Mouse (Mus musculus): ENCODE measurements around the gene Gm28043. TPM values are rescaled to one million over a fixed set of nuclear protein-coding genes. Genes with fewer than 3 reads are reported as not detected.
A peak's percentile ranks its signal among the peaks of the same experiment; 100 is the strongest.
"Not testable (repeated sequence)": the region's sequence is repeated elsewhere in the genome, so short reads cannot be mapped to it uniquely, and the experiment has no call there.

Gm28043 gene
- total RNA-seq (2021): 1 to 10 TPM in 1 of 2 experiments, under 1 TPM in 1; 0.96 to 1.8 TPM
- long read RNA-seq, experiment 1, partial matches to known transcripts: 10 of 21 reads
- long read RNA-seq, experiment 1, other reads (novel, unspliced or antisense): 11 of 21 reads
- long read RNA-seq, experiment 2, partial matches to known transcripts: 0 of 4 reads
- long read RNA-seq, experiment 2, other reads (novel, unspliced or antisense): 4 of 4 reads

DNA sequence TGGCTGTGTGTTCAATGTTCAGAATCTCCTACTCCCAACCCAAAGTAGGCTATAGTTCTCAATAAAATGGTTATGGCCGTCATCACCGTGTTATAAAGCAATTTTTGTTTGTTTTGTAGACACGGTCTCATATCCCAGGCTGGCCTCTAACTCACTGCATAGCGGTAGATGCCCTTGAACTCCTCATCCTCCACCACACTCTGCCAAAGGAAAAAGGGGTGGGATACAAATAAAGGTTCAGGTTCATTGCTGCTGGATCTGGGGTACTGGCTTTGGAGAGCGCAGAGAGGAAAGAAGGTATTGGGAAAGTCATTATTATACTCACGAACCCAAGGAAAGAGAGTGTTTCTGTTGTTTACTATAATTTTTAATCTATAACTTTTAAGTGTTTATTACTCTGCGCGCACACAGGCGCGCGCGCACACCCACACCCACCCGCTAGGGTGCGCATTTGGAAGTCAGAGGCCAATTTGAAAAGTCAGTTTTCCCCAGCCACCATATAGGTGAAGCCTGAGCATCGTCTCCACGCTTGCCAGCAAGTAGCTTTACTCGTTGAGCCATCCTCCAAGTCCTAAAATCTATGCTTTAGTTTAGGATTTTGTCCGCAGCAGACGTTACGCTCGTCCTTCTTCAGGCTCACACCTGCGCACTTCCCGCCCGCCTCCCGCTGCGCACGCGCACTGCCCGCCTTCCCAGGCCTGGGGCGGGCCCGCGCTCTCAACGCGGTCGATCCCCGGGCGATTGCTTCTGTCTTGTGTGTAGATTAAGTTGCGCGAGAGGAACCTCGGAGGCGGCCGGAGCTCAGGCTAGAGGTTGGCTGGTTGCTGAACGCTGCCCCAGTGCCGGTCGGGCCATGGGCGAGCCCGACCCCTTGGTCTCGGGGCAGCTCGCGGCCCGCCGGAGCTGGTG lies at the start of gene Gm28043, which contains the start of gene Rnf8:
Gene Gm28043, plus strand, starts transcription at position 762 of the 909 bp plus-strand sequence.
Gene Rnf8, plus strand, starts transcription at position 676 of the 909 bp plus-strand sequence.
- peak; percentile 95 for DNase-seq

- DNase-seq: no peak
Measured at GRCm38 (mm10) chr17:29565521-29565920, 49.2 kb upstream of the Gm28043 start.

- DNase-seq: no peak
Measured at GRCm38 (mm10) chr17:29568435-29568834, 46.2 kb upstream of the Gm28043 start.

- no peak for DNase-seq
Measured at GRCm38 (mm10) chr17:29569831-29570230, 44.8 kb upstream of the Gm28043 start.

DNA sequence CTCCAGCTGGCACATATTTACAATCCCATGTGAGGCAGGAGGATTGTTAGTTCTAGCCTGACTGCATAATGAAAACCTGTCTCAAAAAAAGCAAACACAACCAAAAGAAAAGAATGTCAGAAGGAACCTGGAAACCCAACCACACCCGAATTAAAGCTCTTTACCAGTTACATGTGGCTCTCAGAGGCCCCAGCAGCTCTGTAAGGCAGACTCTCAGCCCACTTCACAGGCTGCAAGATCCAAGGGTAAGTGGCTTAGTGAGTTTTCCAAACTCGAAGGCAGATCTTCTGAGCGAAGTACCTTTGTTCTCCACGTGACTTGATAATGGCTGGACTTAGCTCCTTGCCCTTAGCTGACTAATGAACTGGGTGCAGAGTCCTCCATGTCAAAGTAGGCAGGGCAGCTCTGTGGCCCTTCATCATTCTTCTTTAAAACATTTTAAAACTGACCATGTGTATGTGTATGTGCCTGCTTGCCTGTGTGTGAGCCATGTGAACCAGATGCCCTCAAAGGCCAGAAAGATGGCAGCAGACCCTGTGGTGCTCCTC lies 35.0 kb upstream of the Gm28043 start:
- no peak for DNase-seq

DNA sequence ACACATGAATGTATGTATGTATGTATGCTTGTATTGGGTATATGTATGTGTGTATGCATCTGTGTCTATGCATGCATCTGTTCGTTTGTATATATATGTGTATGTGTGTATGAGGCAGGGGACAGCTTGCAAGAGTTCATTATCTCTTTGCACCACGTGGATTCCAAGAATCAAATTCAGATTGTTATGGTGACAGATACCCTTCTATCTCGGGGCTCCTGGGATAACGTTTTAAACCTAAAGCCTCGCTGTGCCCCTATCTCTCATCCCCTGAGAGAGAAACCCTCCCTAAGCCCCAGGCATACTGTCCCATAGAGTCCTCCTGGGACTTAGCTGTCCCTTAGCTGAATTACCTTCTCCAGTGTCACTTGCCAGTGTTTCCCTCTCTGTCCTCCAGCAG lies 31.1 kb upstream of the Gm28043 start:
- no peak for DNase-seq

- DNase-seq: no peak
Measured at GRCm38 (mm10) chr17:29584306-29584705, 30.4 kb upstream of the Gm28043 start.

GRCm38 (mm10) chr17:29584737-29585136 lies 29.9 kb upstream of the Gm28043 start:
- DNase-seq: no peak

- DNase-seq: no peak
Measured at GRCm38 (mm10) chr17:29585446-29585845, 29.2 kb upstream of the Gm28043 start.

GRCm38 (mm10) chr17:29586921-29587320 lies 27.8 kb upstream of the Gm28043 start:
- DNase-seq: no peak

DNA sequence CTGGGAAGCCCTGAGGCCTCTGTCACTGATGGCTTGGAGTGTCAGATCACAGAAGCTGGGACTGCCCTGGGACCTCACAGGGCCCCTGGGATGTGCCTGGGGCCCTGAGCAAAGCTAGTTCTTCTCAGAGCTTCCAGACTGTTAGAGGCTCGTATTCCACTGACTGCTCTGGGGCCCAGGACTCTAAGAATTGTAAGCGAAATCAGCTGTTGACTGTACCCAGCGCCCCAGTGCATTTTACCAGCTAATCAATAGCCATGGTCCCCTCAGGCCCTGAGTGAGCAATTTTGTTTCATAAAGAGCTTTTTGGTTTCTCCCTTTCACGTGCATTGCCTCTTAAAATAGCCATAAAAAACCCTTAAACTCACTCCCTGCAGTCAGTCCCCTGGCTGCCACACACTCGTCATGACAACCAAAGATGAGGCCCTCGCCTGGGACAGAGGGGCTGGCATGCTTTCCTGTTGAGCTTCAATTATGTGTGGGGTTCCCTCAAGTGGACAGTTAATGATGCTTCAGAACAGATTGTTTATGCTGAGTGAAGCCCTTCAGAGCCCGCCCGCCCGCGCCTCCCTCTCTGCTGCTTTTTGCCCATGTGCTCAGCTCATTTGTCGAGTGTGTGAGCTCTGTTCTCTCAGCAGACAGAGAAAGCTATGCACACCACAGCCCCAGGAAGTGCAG lies 25.3 kb upstream of the Gm28043 start:
- DNase-seq: no peak

DNA sequence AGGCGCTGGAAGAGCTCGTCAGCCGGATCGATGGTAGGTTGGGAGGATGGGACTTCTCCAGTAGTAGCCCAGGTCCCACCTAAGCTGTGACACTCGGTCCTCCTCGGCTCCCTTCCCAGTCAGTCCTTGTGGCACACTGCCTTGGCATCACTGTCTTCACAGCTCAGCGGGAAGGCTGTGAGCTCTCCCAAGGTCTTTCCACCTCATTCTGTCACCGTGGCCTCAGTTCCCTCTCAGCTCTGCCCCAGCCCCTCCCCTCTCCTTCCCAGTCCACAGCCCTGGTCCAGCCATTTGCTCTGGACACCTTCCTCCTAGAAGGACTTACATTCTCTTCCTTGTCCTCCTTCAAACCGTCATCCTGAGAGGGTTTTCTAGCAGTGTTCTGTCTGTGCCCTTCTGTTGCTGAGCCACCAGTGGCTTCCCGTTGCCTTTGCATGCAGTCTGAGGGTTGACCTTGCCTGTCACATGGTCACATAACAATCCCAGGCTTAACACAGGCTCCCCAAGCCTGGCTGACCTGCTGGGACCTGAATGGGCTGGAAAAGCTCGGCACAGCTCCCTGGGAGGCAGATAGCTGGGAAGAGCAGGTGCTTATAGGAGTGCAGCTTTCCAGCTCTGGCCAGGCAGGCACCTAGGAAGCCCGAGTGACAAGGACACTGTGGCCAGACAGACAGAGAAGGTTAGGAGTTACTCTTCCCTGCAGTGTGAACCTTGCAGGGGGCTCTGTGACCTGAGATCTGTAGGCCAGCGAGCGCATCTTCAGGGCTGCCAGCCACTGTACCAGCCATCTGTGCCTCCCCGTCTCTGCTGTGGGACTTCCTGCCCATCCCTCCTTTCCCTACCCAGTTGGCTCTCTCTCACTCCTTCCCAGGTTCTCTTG lies 18.5 kb upstream of the Gm28043 start:
- DNase-seq: no peak

DNA sequence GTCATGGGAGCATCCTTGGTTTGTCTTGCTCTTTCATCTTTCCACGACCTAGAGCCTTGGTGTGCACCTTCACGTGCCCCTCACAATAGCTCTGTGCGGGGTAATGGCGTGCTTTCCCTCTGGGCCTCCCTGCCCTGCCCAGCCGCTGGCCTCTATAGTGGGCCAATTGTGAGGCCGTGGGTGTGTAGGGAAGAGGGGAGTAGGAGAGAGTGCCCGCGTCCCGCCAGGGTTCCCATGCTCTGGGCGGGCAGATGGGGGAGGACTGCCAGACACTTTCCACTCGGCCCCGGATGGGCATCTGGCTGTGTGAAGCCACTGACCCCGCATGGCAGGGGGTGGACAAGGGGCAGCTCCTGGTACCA lies 17.9 kb upstream of the Gm28043 start:
- DNase-seq: no peak

DNA sequence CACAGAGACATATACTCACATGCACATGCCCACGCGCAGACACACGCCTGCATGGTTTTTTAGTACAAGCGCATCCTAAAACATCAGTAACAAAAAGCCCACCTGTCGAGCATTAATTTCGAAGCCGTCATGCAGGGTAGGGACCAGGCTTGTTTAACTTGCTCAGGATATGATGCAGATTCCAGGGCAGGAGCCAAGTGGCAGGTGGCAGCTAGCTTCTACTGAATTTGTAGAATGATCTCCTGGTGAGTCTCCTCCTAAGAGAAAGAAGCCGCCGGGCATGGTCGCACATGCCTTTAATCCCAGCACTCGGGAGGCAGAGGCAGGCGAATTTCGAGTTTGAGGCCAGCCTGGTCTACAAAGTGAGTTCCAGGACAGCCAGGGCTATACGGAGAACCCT lies 15.6 kb upstream of the Gm28043 start:
- DNase-seq: no peak

DNA sequence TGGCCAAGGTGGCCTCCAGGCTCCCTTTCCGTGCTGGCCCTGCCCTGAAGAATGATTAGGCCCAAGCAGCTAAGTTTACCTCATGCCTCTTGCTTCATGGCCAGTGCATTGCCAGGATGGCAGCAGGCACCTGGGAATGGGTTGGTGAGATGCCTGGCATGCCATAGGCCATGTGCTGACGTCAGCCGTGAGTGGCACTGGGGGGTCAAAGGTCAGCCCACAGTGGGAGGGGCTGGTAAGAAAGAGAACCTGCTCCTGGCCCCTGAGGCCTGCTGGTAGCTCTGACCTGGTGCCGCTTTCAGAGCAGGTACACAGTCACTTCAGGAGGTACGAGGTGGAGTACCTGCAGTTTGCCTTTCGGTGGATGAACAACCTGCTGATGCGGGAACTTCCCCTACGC lies 15.1 kb upstream of the Gm28043 start:
- DNase-seq: no peak

GRCm38 (mm10) chr17:29601391-29601790 lies 13.3 kb upstream of the Gm28043 start:
- DNase-seq: no peak

DNA sequence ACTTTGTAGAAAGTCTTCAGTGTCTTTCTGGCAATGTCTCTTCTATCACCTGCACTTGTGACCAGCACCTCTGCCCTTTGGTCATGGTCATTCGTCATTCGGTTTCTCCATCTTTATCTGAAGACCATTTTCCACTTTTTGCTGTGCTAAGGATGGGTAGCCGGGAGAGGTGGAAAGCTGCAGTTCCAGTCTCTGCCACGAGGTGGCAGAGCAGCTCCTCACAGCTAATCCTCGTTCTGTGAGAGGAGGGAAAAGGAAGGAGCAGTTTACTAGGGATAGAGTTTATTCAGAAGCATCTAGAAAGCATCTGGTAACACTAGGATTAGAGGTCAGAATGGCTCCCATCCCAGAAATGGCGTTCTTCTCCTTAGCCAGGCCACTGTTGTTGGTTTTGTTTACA lies 11.4 kb upstream of the Gm28043 start:
- peak; percentile 89 for DNase-seq

DNA sequence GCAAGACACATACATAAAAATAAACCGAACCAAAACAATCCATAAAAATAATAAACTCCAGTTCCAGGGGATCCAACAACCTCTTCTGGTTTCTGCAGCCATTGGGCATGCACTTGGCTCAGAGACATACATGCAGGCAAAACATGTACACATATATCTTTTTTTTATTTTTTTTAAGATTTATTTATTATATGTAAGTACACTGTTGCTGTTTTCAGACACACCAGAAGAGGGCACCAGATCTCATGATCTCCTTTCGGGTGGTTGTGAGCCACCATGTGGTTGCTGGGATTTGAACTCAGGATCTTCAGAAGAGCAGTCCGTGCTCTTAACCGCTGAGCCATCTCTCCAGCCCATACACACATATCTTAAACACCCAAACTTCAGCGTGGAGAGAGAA lies 1.2 kb upstream of the Gm28043 start:
- not testable (repeated sequence) for DNase-seq

DNA sequence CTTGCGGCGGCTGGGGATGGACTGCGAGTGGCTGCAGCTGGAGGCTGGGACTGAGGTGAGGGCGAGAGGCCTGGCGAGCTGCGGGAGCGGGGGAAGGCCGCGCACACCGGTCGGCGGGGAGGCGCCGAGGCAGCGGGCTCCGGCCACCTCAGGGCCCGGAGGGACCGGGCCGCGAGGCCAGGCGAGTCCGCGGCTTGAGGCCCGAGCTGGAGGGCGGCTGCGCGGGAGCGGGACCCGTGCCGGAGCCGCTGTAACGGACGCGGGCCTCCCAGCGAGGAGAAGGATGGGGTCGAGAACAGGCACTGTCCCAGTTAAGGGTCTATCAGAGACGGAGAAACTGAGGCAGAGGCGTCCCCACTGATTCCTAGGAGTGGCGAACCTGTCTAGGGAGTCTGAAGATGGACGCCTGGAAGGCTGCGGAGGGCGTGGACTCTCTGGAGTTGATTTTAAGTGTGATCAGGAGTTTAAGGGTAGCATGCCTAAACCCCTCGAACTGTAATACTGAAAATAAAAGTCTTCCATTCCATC lies 412 bp downstream of the Gm28043 start:
- DNase-seq: no peak

- no peak for DNase-seq
Measured at GRCm38 (mm10) chr17:29615616-29616015, 940 bp downstream of the Gm28043 start.

DNA sequence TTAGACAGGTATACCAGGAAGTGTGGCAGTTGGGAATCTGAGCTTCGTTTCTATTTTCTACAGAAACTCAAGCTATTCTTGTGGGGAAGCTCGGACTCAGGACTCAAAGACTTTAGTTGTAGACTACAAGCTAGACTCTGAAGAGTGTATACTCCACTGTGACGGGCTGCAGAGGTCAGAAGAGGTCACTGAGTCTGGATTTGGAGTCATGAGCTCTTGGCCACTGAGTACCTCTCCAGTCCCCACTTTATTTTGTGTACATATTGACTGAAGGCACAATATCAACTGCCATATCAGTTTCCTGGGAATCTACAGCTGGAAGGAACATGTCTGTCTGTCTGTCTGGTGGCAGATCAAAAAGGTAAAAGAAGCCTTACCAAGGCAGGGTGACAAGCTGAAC lies 4.6 kb downstream of the Gm28043 start:
- no peak for DNase-seq

DNA sequence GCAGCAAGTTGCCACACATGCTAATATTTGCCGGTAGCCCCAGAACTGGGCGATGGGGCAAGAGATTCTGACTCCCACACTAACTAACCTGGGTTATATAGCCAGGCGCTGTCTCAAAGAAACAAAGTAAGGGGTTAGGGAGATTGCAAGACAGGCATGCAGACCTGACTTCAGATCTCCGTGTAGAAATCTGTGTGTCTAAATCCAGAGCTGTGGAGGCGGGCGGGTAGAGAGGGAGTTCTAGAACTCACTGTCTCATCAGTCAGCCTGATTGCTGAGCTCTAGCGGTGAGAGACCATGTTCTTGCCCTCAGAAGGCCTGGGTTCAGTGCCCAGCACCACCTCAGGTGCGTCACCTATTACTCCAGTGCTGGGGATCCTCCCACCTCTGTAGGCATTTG lies 8.8 kb downstream of the Gm28043 start:
- DNase-seq: no peak
